Mouse (Mus musculus) midbrain, postnatal 0 days (tissue): Measurements from ENCODE around the gene Olfr1402. TPM values are rescaled to one million over a fixed set of nuclear protein-coding genes. Genes with fewer than 3 reads are reported as not detected.

Experiments
- ATAC-seq: fragments of 200-750 bp; cut with Nextera tagmentation; 2 replicates; pipeline ENCODE4 v1.8.0; 2017; ENCODE audit warnings: moderate number of reproducible peaks, mild to moderate bottlenecking, moderate TSS enrichment, moderate library complexity; ENCODE audit not compliant: low FRiP score
- DNase-seq: peaks from one replicate; pipeline ENCODE4 v3.0.0-alpha.2; 2015; ENCODE audit warnings: low spot score
- H3K27ac ChIP-seq: fragments of 300-500 bp; sonication (generic); 2 replicates; pipeline ENCODE4 v1.5.1; 2014; ENCODE audit warnings: low read depth, mild to moderate bottlenecking, low read length, mixed read lengths
- H3K27me3 ChIP-seq: fragments of 300-500 bp; sonication (generic); 2 replicates; pipeline ENCODE4 v1.6.1; 2014; ENCODE audit warnings: low read length, control low read depth, mixed read lengths; ENCODE audit not compliant: insufficient read depth
- H3K36me3 ChIP-seq: fragments of 300-500 bp; sonication (generic); 2 replicates; pipeline ENCODE4 v1.6.1; 2014; ENCODE audit warnings: low read length, control low read depth, mixed read lengths; ENCODE audit not compliant: insufficient read depth
- H3K4me1 ChIP-seq: fragments of 300-500 bp; sonication (generic); 2 replicates; pipeline ENCODE4 v1.6.1; 2014; ENCODE audit warnings: mild to moderate bottlenecking, control low read depth, antibody characterized with exemption, low read length, mixed read lengths; ENCODE audit not compliant: insufficient read depth
- H3K4me2 ChIP-seq: fragments of 300-500 bp; sonication (generic); 2 replicates; pipeline ENCODE4 v1.6.1; 2014; ENCODE audit warnings: low read depth, mild to moderate bottlenecking, low read length, mixed read lengths; ENCODE audit not compliant: poor library complexity, severe bottlenecking
- H3K4me3 ChIP-seq: fragments of 300-500 bp; sonication (generic); 2 replicates; pipeline ENCODE4 v1.5.1; 2014; ENCODE audit warnings: low read depth, mild to moderate bottlenecking, low read length, moderate library complexity
- H3K9ac ChIP-seq: fragments of 300-500 bp; sonication (generic); replicated peaks from 2 replicates; pipeline ENCODE4 v1.6.1; 2014; ENCODE audit warnings: mild to moderate bottlenecking, low read length, moderate library complexity, mixed read lengths; ENCODE audit not compliant: poor library complexity, severe bottlenecking
- H3K9me3 ChIP-seq: fragments of 300-500 bp; sonication (generic); 2 replicates; pipeline ENCODE4 v1.6.1; 2016; ENCODE audit warnings: low read length, control low read depth
- CTCF ChIP-seq: IDR thresholded peaks from 2 replicates; pipeline ENCODE4 v1.5.1; 2016; ENCODE audit warnings: antibody characterized with exemption, mild to moderate bottlenecking
- WGBS: fragments of 180-500 bp; shearing (Covaris S2); extraction: QIAGEN DNeasy Blood & Tissue Kit; methylation state at CpG from one replicate; pipeline ENCODE4 v1.1.7; 2014; 5-methylcytosine and 5-hydroxymethylcytosine counted together
- polyA plus RNA-seq: library from polyadenylated mRNA; unstranded; fragments of >200 nt; fragmentation: Nextera tagmentation; extraction: Ambion mirVana; gene quantifications from 2 replicates; pipeline ENCODE4 v1.2.1, GENCODE M21; 2015
- total RNA-seq: library from RNA; depleted of rRNA; stranded (reverse); fragments of >200 nt; gene quantifications from 2 replicates; pipeline ENCODE4 v1.2.3, GENCODE M21; 2014; rRNA removed

Gene Olfr1402
- total RNA-seq (not detected in 2 replicates), polyA plus RNA-seq (not detected in 2 replicates)

- Histone ChIP-seq H3K4me1 (no peaks in the 10 kb centered on the region), H3K27me3 (no peaks in the 10 kb centered on the region), H3K9ac (no peak within 1 kb of the TSS), H3K9me3 (no peaks in the 10 kb centered on the region), H3K36me3 (no peaks in the 10 kb centered on the region), H3K4me3 (no peak within 1 kb of the TSS), H3K27ac (no peak within 1 kb of the TSS), H3K4me2 (no peak within 1 kb of the TSS)
- WGBS, result 77% methylated on average over 1 of the region's 1 CpGs
- DNase-seq, result no peak
- TF ChIP-seq CTCF, result no peak
- ATAC-seq, result no peak
Measured at GRCm38 (mm10) chr3:97421920-97422319, at the start of gene Olfr1402. TSS of gene Olfr1402 (minus strand) at chr3:97422020.

GRCm38 (mm10) chr3:97455286-97455685 lies 33.5 kb upstream of the Olfr1402 start:
- WGBS, result 89% methylated on average over 4 of the region's 4 CpGs

GRCm38 (mm10) chr3:97438619-97439018 lies 16.8 kb upstream of the Olfr1402 start:
- 94% methylated on average over 2 of the region's 2 CpGs for WGBS
- H3K27me3 ChIP-seq, result no peaks in the 10 kb centered on the region
- H3K9ac ChIP-seq, result no peak overlapping the region
- H3K36me3 ChIP-seq, result no peaks in the 10 kb centered on the region
- DNase-seq (no peak), ATAC-seq (no peak)
- no peak overlapping the region for H3K4me2 ChIP-seq
- H3K9me3 ChIP-seq, result no peaks in the 10 kb centered on the region
- H3K27ac ChIP-seq, result no peak overlapping the region
- no peak overlapping the region for H3K4me3 ChIP-seq
- TF ChIP-seq CTCF, result no peak
- H3K4me1 ChIP-seq, result no peaks in the 10 kb centered on the region

More at GRCm38 (mm10) chr3:97455286-97455685, 33.5 kb upstream of the Olfr1402 start:
- DNase-seq (no peak), ATAC-seq (no peak)
- no peak for TF ChIP-seq CTCF
- Histone ChIP-seq H3K4me2 (no peak overlapping the region), H3K4me1 (no peaks in the 10 kb centered on the region), H3K36me3 (no peaks in the 10 kb centered on the region), H3K27me3 (no peaks in the 10 kb centered on the region), H3K4me3 (no peak overlapping the region), H3K9me3 (no peaks in the 10 kb centered on the region), H3K9ac (no peak overlapping the region), H3K27ac (no peak overlapping the region)

GRCm38 (mm10) chr3:97394289-97394688 lies 27.5 kb downstream of the Olfr1402 start:
- Histone ChIP-seq H3K4me3 (no peak overlapping the region), H3K36me3 (no peaks in the 10 kb centered on the region), H3K27ac (no peak overlapping the region), H3K9ac (no peak overlapping the region), H3K27me3 (no peaks in the 10 kb centered on the region), H3K9me3 (no peaks in the 10 kb centered on the region), H3K4me1 (no peaks in the 10 kb centered on the region), H3K4me2 (no peak overlapping the region)
- WGBS, result 44% methylated on average over 1 of the region's 1 CpGs
- ATAC-seq (no peak), DNase-seq (peak; percentile 31)
- peak; percentile 70 for TF ChIP-seq CTCF

- DNase-seq (peak; percentile 12), ATAC-seq (no peak)
- no peaks in the 10 kb centered on the region for H3K4me1 ChIP-seq
- H3K9ac ChIP-seq, result no peak overlapping the region
- H3K36me3 ChIP-seq, result no peaks in the 10 kb centered on the region
- no peak overlapping the region for H3K4me3 ChIP-seq
- H3K27me3 ChIP-seq, result no peaks in the 10 kb centered on the region
- TF ChIP-seq CTCF, result peak; percentile 57
- H3K27ac ChIP-seq, result no peak overlapping the region
- H3K4me2 ChIP-seq, result no peak overlapping the region
- H3K9me3 ChIP-seq, result no peaks in the 10 kb centered on the region
- WGBS, result 71% methylated on average over 5 of the region's 5 CpGs
Measured at GRCm38 (mm10) chr3:97393079-97393478, 28.7 kb downstream of the Olfr1402 start.

- Histone ChIP-seq H3K9me3 (no peaks in the 10 kb centered on the region), H3K27me3 (no peaks in the 10 kb centered on the region), H3K9ac (no peak overlapping the region), H3K4me1 (no peaks in the 10 kb centered on the region), H3K27ac (0 out of 2 replicates have a peak overlapping the region, but pooled peaks have one; percentile 43), H3K4me3 (no peak overlapping the region), H3K4me2 (no peak overlapping the region), H3K36me3 (no peaks in the 10 kb centered on the region)
- ATAC-seq (peak; percentile 69), DNase-seq (peak; percentile 47)
- TF ChIP-seq CTCF, result no peak
Measured at GRCm38 (mm10) chr3:97370382-97370781, 51.4 kb downstream of the Olfr1402 start.
